Mouse (Mus musculus) gastrocnemius, adult 2 months (tissue): ENCODE results near the gene Synm. TPM values are rescaled to one million over a fixed set of nuclear protein-coding genes. Genes with fewer than 3 reads are reported as not detected.

Source experiments
- DNase-seq: peaks from one replicate; pipeline ENCODE4 v3.0.0; 2022
- H3K27ac ChIP-seq: fragments of 200-600 bp; 2 replicates; pipeline ENCODE4 v1.8.1; 2022; ENCODE audit warnings: mild to moderate bottlenecking
- H3K4me3 ChIP-seq: fragments of 200-600 bp; 2 replicates; pipeline ENCODE4 v1.8.1; 2022; ENCODE audit warnings: mild to moderate bottlenecking, moderate library complexity
- CTCF ChIP-seq: fragments of 200-600 bp; IDR thresholded peaks from 2 replicates; pipeline ENCODE4 v1.8.1; 2022; ENCODE audit warnings: antibody characterized with exemption, mild to moderate bottlenecking, moderate library complexity
- intact Hi-C: fragments of 180-260 bp; cut with DNase I; formaldehyde crosslinking; loops from one replicate; pipeline ENCODE4 v1.15.1; 2025
- microRNA-seq: library from miRNA; unstranded; fragments of <30 nt; microRNA quantifications from one replicate; pipeline ENCODE4 v1.2.0, GENCODE M21; 2021
- total RNA-seq, 2 experiments: library from RNA; stranded (reverse); gene quantifications; 2 replicates each; pipeline ENCODE4 v1.2.3; 2021

Gene Synm
- total RNA-seq, 2 experiments from 2014 or later, result 235 to 336 TPM

DNA sequence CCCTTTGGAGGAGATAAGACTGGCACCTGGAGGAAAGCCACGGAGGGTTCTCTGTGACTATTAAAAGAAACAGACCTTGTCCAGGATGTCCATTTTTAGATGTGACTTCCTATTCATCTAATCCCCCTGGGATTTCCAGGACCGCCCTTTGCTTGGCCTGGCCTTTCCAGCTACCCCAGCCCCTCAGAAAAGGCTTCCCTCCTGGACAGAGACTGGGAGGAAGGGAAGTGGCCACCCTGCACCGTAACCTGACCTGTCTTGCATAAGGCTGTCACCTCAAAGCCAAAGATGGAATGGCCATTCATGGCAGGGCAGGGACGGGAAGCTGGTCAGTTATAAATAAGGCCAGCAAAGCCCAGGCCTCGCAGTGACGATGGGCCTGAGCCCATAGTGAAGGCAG, 68.5 kb downstream of the Synm start:
- Histone ChIP-seq H3K27ac (peak overlapping the region; percentile 86), H3K4me3 (no peak overlapping the region)
- no peak for TF ChIP-seq CTCF
- intact Hi-C loops, result no loop called here
- DNase-seq, result peak; percentile 77

DNA sequence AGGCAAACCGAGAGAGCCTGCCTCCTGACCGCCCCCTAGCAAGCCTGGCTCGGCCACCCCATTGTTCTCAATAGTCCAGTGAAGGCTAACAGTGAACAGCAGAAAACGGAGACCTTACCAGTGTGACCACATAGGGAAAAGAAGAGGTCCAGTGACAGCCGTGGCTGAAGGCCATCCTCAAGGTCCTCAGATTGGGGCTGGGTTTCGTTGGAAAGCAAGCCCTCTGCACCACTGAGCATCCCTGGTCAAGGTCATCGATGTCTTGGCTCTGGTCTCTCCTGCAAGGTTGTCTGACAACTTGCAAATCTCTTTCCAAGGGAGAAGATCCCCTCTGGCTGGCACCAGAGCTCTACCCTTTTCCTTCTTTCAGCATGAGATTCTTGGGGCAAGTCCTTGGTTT, 69.7 kb downstream of the Synm start:
- no peak for TF ChIP-seq CTCF
- no peak overlapping the region for H3K4me3 ChIP-seq
- no peak for DNase-seq
- intact Hi-C loops, result no loop called here
- peak overlapping the region; percentile 20; the same call in 1 of the 2 replicates for H3K27ac ChIP-seq

DNA sequence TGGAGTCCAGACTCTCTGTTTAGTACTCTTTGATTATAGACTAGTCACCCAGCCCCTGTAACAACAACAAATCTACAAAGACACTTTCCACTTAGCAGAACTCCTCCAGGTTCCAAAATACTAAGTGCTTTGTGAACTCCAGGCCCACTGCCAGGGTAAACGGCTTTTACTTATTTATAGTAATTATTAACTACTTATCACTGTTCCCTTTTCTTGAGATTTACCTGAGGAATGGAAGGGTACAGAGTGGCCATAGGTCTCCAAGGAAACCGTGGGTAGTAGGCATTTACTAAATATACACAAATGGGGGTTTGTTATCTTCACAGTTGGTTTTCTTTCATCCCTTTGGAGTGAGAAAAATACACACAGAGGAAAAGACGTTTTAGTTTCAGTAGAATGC, 71.3 kb downstream of the Synm start:
- H3K4me3 ChIP-seq, result no peak overlapping the region
- H3K27ac ChIP-seq, result no peak overlapping the region
- TF ChIP-seq CTCF, result no peak
- intact Hi-C loops, result no loop called here
- no peak for DNase-seq

DNA sequence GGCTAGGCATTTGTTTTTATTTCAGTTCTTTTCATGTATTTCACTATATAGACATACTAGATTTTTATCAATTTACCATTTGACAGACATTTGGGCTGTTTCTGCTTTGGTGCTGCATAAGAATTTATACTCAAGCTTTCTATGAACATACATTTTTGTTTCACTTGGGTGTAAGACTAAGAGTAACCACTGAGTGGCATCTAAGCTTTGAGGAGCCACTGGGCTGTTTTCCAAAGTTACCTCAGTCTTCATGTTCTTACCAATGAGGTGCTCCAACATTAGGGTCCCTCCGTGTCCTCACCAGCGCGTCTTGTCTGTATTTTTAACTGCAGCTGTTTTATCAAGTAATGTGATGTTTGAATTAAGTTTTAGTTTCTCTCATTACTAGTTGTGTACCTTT, 73.0 kb downstream of the Synm start:
- no peak overlapping the region for H3K27ac ChIP-seq
- intact Hi-C loops, result no loop called here
- peak; percentile 35; the same call in 1 of the 2 replicates for TF ChIP-seq CTCF
- DNase-seq, result no peak
- no peak overlapping the region for H3K4me3 ChIP-seq

DNA sequence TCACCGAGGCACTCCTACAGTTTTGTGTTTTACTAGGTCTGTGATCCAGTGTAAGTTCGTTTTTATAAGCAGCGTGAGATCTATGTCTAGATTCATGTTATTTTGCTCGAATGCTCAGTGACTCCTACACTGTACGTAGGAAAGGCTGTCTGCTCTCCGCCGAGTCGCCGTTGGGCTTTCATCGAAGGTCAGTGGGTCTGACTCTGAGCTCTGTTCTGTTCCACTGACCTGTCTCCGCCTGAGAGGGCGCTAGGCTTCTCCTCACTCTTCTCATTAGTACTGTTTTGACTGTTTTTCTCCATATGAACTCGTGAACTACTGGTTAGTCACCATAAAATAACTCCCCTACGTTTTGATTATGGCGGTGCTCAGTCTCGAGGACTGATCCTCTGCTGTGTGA, 76.5 kb downstream of the Synm start:
- no peak for DNase-seq
- Histone ChIP-seq H3K27ac (no peak overlapping the region), H3K4me3 (no peak overlapping the region)
- TF ChIP-seq CTCF, result no peak
- intact Hi-C loops, result no loop called here

DNA sequence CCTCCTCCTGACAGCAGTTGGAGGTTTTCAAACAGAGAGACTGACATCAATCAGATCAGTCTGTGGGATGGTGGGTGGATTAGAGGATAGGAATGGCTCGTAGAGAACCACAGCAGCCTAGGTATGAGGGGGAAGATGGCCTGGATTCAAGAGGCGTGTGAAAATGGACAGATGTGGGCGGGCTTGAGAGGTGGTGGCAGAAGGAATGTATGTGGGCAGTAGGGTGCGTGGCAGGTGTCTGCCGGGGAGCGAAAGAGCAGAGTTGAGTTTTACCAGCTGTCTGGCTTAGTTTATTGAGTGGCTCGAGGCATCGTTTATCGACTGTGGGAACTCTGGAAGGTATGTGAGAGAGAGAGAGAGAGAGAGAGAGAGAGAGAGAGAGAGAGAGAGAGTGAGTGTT, 78.5 kb downstream of the Synm start:
- intact Hi-C loops, result no loop called here
- Histone ChIP-seq H3K27ac (no peak overlapping the region), H3K4me3 (no peak overlapping the region)
- TF ChIP-seq CTCF, result no peak
- DNase-seq, result no peak

Small RNAs within 50 kb of the gene (microRNA-seq; reads per million reads assigned to microRNA genes)
- not detected for gene Gm23844

Other genes with a start within 250 kb of the Synm start
- 10 to 100 TPM; 21.3 to 23.6 TPM for gene Lrrc28, start 114.5 kb downstream of the Synm start, total RNA-seq
- gene Ttc23, start 112.3 kb downstream of the Synm start, total RNA-seq, result 10 to 100 TPM; 23.3 to 25.3 TPM
- gene Igf1r, start 193.1 kb upstream of the Synm start, total RNA-seq, result 1 to 10 TPM; 8.0 to 8.3 TPM